21 mouse cellular contexts compared by ENCODE assay signal in genomic region chr10:7923433-7923832, GRCm38 (mm10).
"Had no signal": no experiment of that assay in that cellular context is flagged by ENCODE, and none has a peak within 500 bp of the region (broad histone marks: within the 10 kb centered on the region; RNA-seq: fewer than 3 reads in every experiment).

No protein-coding gene starts in this region.

- ATAC-seq: intestine, postnatal 0 days had no signal

- H3K27ac ChIP-seq: kidney, postnatal 0 days; layer of hippocampus, adult 2 months; limb, embryonic 12.5 days; limb, embryonic 15.5 days; liver, embryonic 15.5 days; lung, embryonic 15.5 days; stomach, embryonic 15.5 days had no signal

- H3K4me2 ChIP-seq: limb, embryonic 12.5 days; limb, embryonic 15.5 days; liver, embryonic 11.5 days; liver, embryonic 15.5 days; lung, embryonic 15.5 days; midbrain, embryonic 11.5 days; stomach, embryonic 15.5 days had no signal

- DNase-seq: kidney, adult 2 months; kidney, postnatal 25 days; layer of hippocampus, adult 9-11 months; left cerebral cortex, postnatal 4 days; lung, adult 18-20 months; lung, postnatal 10 days; lung, postnatal 36 days; midbrain, embryonic 14.5 days; right cerebral cortex, postnatal 14 days; right cerebral cortex, postnatal 4 days; thymus, postnatal 25 days had no signal

- H3K4me3 ChIP-seq: layer of hippocampus, adult 2 months; limb, embryonic 12.5 days; limb, embryonic 15.5 days; liver, embryonic 15.5 days; lung, embryonic 15.5 days; stomach, embryonic 15.5 days had no signal

- H3K9ac ChIP-seq: limb, embryonic 12.5 days; limb, embryonic 15.5 days; liver, embryonic 15.5 days; lung, embryonic 15.5 days; stomach, embryonic 15.5 days had no signal

- H3K27me3 ChIP-seq: limb, embryonic 12.5 days; limb, embryonic 15.5 days; liver, embryonic 15.5 days; lung, embryonic 15.5 days; stomach, embryonic 15.5 days had no signal

- H3K9me3 ChIP-seq: limb, embryonic 12.5 days; limb, embryonic 15.5 days; liver, embryonic 15.5 days; lung, embryonic 15.5 days; stomach, embryonic 15.5 days had no signal

- H3K4me1 ChIP-seq: limb, embryonic 15.5 days; liver, embryonic 15.5 days; lung, embryonic 15.5 days; stomach, embryonic 15.5 days had no signal
